Mouse (Mus musculus): Measurements from ENCODE around the gene Pard6a.

GRCm38 (mm10) chr8:105722861-105723260 lies 21.9 kb downstream of the Pard6a start:
- TF ChIP-seq GATA1 (IDR thresholded peaks at IDR 0.05; ENCODE audit: low read length) (no peak), TAL1 (IDR thresholded peaks at IDR 0.05; ENCODE audit: low read length) (no peak)

Measured in erythroblast, embryonic 14.5 days (primary cell).